Mouse (Mus musculus) stomach, postnatal 0 days (tissue): ENCODE results near the gene Rin2.

ENCODE experiments used
- CTCF ChIP-seq: IDR thresholded peaks from 2 replicates; pipeline ENCODE4 v1.5.1; 2016; ENCODE audit warnings: antibody characterized with exemption, low read depth, mild to moderate bottlenecking, moderate library complexity
- EP300 ChIP-seq: optimal IDR thresholded peaks from 2 replicates; pipeline ENCODE3; 2016; ENCODE audit warnings: antibody characterized with exemption

GRCm38 (mm10) chr2:145717539-145717938 lies 42.5 kb downstream of the Rin2 start:
- no peak for TF ChIP-seq EP300
- TF ChIP-seq CTCF: no peak
